29 mouse cellular contexts compared by ENCODE assay signal in genomic region chr5:114423961-114424360, GRCm38 (mm10). TPM values are rescaled to one million over a fixed set of nuclear protein-coding genes. Genes with fewer than 3 reads are reported as not detected.
DNase-seq lines count a peak whose midpoint lies in the region; ATAC-seq and TF ChIP-seq lines count a peak whose summit lies in the region.
"Had no signal": no experiment of that assay in that cellular context is flagged by ENCODE, and none has a peak within 500 bp of the region (broad histone marks: within the 10 kb centered on the region; RNA-seq: fewer than 3 reads in every experiment).

No protein-coding gene starts in this region.

- H3K4me1 ChIP-seq in hindbrain, embryonic 13.5 days (replicated peaks) = peaks cover 27% of the 10 kb centered on the region
- H3K4me1 ChIP-seq in hindbrain, embryonic 12.5 days = peaks cover 5% of the 10 kb centered on the region; the same call in 1 of the 2 replicates
- H3K4me1 ChIP-seq in hindbrain, postnatal 0 days (ENCODE audit: insufficient read depth, low read length) = peaks cover 7% of the 10 kb centered on the region; the same call in 1 of the 2 replicates
- H3K4me1 ChIP-seq: megakaryocyte, embryonic 14.5 days; stomach, embryonic 15.5 days had no signal

- no peak overlapping the region; the same call in 1 of the 2 replicates for H3K9ac ChIP-seq in hindbrain, embryonic 13.5 days
- no peak overlapping the region for H3K9ac ChIP-seq in hindbrain, embryonic 12.5 days
- H3K9ac ChIP-seq in hindbrain, postnatal 0 days (replicated peaks; ENCODE audit: low read length) = no peak overlapping the region
- H3K9ac ChIP-seq: heart, embryonic 12.5 days; limb, embryonic 15.5 days; liver, embryonic 13.5 days; stomach, embryonic 15.5 days had no signal

- H3K27ac ChIP-seq in hindbrain, embryonic 13.5 days = no peak overlapping the region
- H3K27ac ChIP-seq in hindbrain, embryonic 12.5 days = no peak overlapping the region
- no peak overlapping the region for H3K27ac ChIP-seq in hindbrain, postnatal 0 days
- H3K27ac ChIP-seq: gastrocnemius, adult 2 months; heart, adult 2 months; kidney, postnatal 0 days; left cerebral cortex, adult 2 months; limb, embryonic 15.5 days; liver, embryonic 13.5 days; stomach, embryonic 15.5 days had no signal

- no peak overlapping the region for H3K4me2 ChIP-seq in hindbrain, embryonic 13.5 days
- no peak overlapping the region for H3K4me2 ChIP-seq in hindbrain, embryonic 12.5 days (replicated peaks)
- no peak overlapping the region for H3K4me2 ChIP-seq in hindbrain, postnatal 0 days (ENCODE audit: low read depth, low read length)
- H3K4me2 ChIP-seq: heart, embryonic 12.5 days; limb, embryonic 15.5 days; liver, embryonic 13.5 days; stomach, embryonic 15.5 days had no signal

- WGBS in hindbrain, embryonic 13.5 days = 62% methylated on average over 5 of the region's 5 CpGs
- WGBS in hindbrain, embryonic 12.5 days = 65% methylated on average over 5 of the region's 5 CpGs
- WGBS in hindbrain, postnatal 0 days = 32% methylated on average over 5 of the region's 5 CpGs

- H3K9me3 ChIP-seq in hindbrain, embryonic 13.5 days = no peaks in the 10 kb centered on the region
- no peaks in the 10 kb centered on the region for H3K9me3 ChIP-seq in hindbrain, embryonic 12.5 days (replicated peaks)
- H3K9me3 ChIP-seq in hindbrain, postnatal 0 days (ENCODE audit: low read length) = no peaks in the 10 kb centered on the region
- H3K9me3 ChIP-seq: heart, embryonic 12.5 days; limb, embryonic 15.5 days; liver, embryonic 13.5 days; megakaryocyte, embryonic 14.5 days; stomach, embryonic 15.5 days had no signal

- ATAC-seq in hindbrain, embryonic 13.5 days (ENCODE audit: low FRiP score) = 0 out of 2 replicates have a peak, but pooled peaks have one; percentile 25
- no peak for ATAC-seq in hindbrain, embryonic 12.5 days (ENCODE audit: low FRiP score)
- ATAC-seq in hindbrain, postnatal 0 days = no peak
- no peak for ATAC-seq in granulocyte monocyte progenitor cell, adult 5-6 weeks (replicated peaks; ENCODE audit: poor library complexity, severe bottlenecking)
- ATAC-seq: CD4-positive, CD25-positive, alpha-beta regulatory T cell, adult 4 months; forebrain, embryonic 16.5 days; lung, postnatal 0 days had no signal

- H3K36me3 ChIP-seq in hindbrain, embryonic 13.5 days = peaks cover 23% of the 10 kb centered on the region
- H3K36me3 ChIP-seq in hindbrain, embryonic 12.5 days = peaks cover 26% of the 10 kb centered on the region
- H3K36me3 ChIP-seq in hindbrain, postnatal 0 days (ENCODE audit: insufficient read depth, low read length) = peaks cover 19% of the 10 kb centered on the region

- H3K4me3 ChIP-seq in hindbrain, embryonic 13.5 days = no peak overlapping the region
- no peak overlapping the region for H3K4me3 ChIP-seq in hindbrain, embryonic 12.5 days
- H3K4me3 ChIP-seq in hindbrain, postnatal 0 days (ENCODE audit: low read length) = no peak overlapping the region
- H3K4me3 ChIP-seq: gastrocnemius, adult 2 months; heart, adult 2 months; heart, embryonic 12.5 days; left cerebral cortex, adult 2 months; limb, embryonic 15.5 days; liver, embryonic 13.5 days; megakaryocyte, embryonic 14.5 days; stomach, embryonic 15.5 days had no signal

- DNase-seq in left cerebral cortex, postnatal 4 days = peak; percentile 38
- no peak for DNase-seq in left cerebral cortex, postnatal 10 days (ENCODE audit: extremely low spot score in 1 of 2, low spot score in 2 of 2)
- DNase-seq in retina, postnatal 1 day = peak; percentile 27
- DNase-seq in retina, embryonic 14.5 days (ENCODE audit: low spot score) = no peak
- peak; percentile 43 for DNase-seq in hindbrain, postnatal 0 days (ENCODE audit: low spot score)
- DNase-seq: adrenal gland, postnatal 25 days; cerebellum, adult 8-10 months; cerebellum, postnatal 36 days; gastrocnemius, adult 2 months; gastrocnemius, postnatal 36 days; heart, adult 2 months; heart, postnatal 4 days; kidney, adult 18-20 months; kidney, postnatal 4 days; liver, embryonic 13.5 days; lung, adult 18-20 months; lung, postnatal 4 days had no signal

- H3K27me3 ChIP-seq in hindbrain, embryonic 13.5 days = no peaks in the 10 kb centered on the region
- no peaks in the 10 kb centered on the region for H3K27me3 ChIP-seq in hindbrain, embryonic 12.5 days
- H3K27me3 ChIP-seq in hindbrain, postnatal 0 days (ENCODE audit: insufficient read depth, low read length) = no peaks in the 10 kb centered on the region
- H3K27me3 ChIP-seq: heart, embryonic 12.5 days; limb, embryonic 15.5 days; liver, embryonic 13.5 days; stomach, embryonic 15.5 days had no signal

- intact Hi-C loops in left cerebral cortex, postnatal 4 days (cut with DNase I) = no loop called here
- intact Hi-C loops in left cerebral cortex, postnatal 10 days (cut with DNase I) = no loop called here

- TF ChIP-seq CTCF in hindbrain, postnatal 0 days (IDR thresholded peaks at IDR 0.05; ENCODE audit: low read depth) = no peak

RNA-seq across cellular contexts. Expression of gene Mmab, which starts 19.9 kb away (rescaled TPM):
- 23.6 and 25.7 TPM in 2 replicates for polyA plus RNA-seq in hindbrain, embryonic 13.5 days (2015; fragmentation: Nextera tagmentation; extraction: Ambion mirVana)
- polyA plus RNA-seq in hindbrain, embryonic 12.5 days (2016; fragmentation: Nextera tagmentation; extraction: Ambion mirVana) = 27.3 and 31.5 TPM in 2 replicates
- total RNA-seq in left cerebral cortex, postnatal 4 days (2021) = 10 to 100 TPM; 26.8 to 28.8 TPM
- 10 to 100 TPM; 30.9 TPM for total RNA-seq in left cerebral cortex, postnatal 10 days (2021)
- 34.4 and 39.1 TPM in 2 replicates for total RNA-seq in hindbrain, postnatal 0 days (2014; rRNA removed)
- 35.9 and 36.8 TPM in 2 replicates for polyA plus RNA-seq in hindbrain, postnatal 0 days (2015; fragmentation: Nextera tagmentation; extraction: Ambion mirVana)
- 7.2 and 14.4 TPM in 2 replicates for total RNA-seq in granulocyte monocyte progenitor cell, adult 5-6 weeks (2014; fragmentation: Nextera tagmentation)
- total RNA-seq in granulocyte monocyte progenitor cell, adult 5-6 weeks (2017) = 11.0 and 21.3 TPM in 2 replicates

RNA-seq across cellular contexts. Expression of gene Mvk, which starts 20.1 kb away (rescaled TPM):
- 50.0 and 54.0 TPM in 2 replicates for polyA plus RNA-seq in hindbrain, embryonic 13.5 days (2015; fragmentation: Nextera tagmentation; extraction: Ambion mirVana)
- polyA plus RNA-seq in hindbrain, embryonic 12.5 days (2016; fragmentation: Nextera tagmentation; extraction: Ambion mirVana) = 50.6 and 51.2 TPM in 2 replicates
- 10 to 100 TPM; 72.5 to 75.3 TPM for total RNA-seq in left cerebral cortex, postnatal 4 days (2021)
- 10 to 100 TPM; 60.7 to 62.7 TPM for total RNA-seq in left cerebral cortex, postnatal 10 days (2021)
- 143 and 146 TPM in 2 replicates for total RNA-seq in hindbrain, postnatal 0 days (2014; rRNA removed)
- 69.8 and 71.9 TPM in 2 replicates for polyA plus RNA-seq in hindbrain, postnatal 0 days (2015; fragmentation: Nextera tagmentation; extraction: Ambion mirVana)
- total RNA-seq in granulocyte monocyte progenitor cell, adult 5-6 weeks (2014; fragmentation: Nextera tagmentation) = 6.6 and 9.2 TPM in 2 replicates
- total RNA-seq in granulocyte monocyte progenitor cell, adult 5-6 weeks (2017) = 8.2 and 18.0 TPM in 2 replicates

RNA-seq across cellular contexts. Expression of gene Ube3b, which starts 43.6 kb away (rescaled TPM):
- 41.4 and 41.6 TPM in 2 replicates for polyA plus RNA-seq in hindbrain, embryonic 13.5 days (2015; fragmentation: Nextera tagmentation; extraction: Ambion mirVana)
- polyA plus RNA-seq in hindbrain, embryonic 12.5 days (2016; fragmentation: Nextera tagmentation; extraction: Ambion mirVana) = 57.9 and 58.2 TPM in 2 replicates
- 10 to 100 TPM; 67.7 to 68.4 TPM for total RNA-seq in left cerebral cortex, postnatal 4 days (2021)
- 10 to 100 TPM; 71.8 to 79.6 TPM for total RNA-seq in left cerebral cortex, postnatal 10 days (2021)
- 67.5 and 69.9 TPM in 2 replicates for total RNA-seq in hindbrain, postnatal 0 days (2014; rRNA removed)
- polyA plus RNA-seq in hindbrain, postnatal 0 days (2015; fragmentation: Nextera tagmentation; extraction: Ambion mirVana) = 31.1 and 31.4 TPM in 2 replicates
- total RNA-seq in granulocyte monocyte progenitor cell, adult 5-6 weeks (2014; fragmentation: Nextera tagmentation) = 27.6 and 34.3 TPM in 2 replicates
- total RNA-seq in granulocyte monocyte progenitor cell, adult 5-6 weeks (2017) = 13.3 and 16.9 TPM in 2 replicates

RNA-seq across cellular contexts. Expression of gene Kctd10, which starts 43.7 kb away (rescaled TPM):
- polyA plus RNA-seq in hindbrain, embryonic 13.5 days (2015; fragmentation: Nextera tagmentation; extraction: Ambion mirVana) = 77.7 and 86.5 TPM in 2 replicates
- polyA plus RNA-seq in hindbrain, embryonic 12.5 days (2016; fragmentation: Nextera tagmentation; extraction: Ambion mirVana) = 110 and 115 TPM in 2 replicates
- total RNA-seq in left cerebral cortex, postnatal 4 days (2021) = 10 to 100 TPM; 61.6 to 63.0 TPM
- 10 to 100 TPM; 41.9 to 43.0 TPM for total RNA-seq in left cerebral cortex, postnatal 10 days (2021)
- total RNA-seq in hindbrain, postnatal 0 days (2014; rRNA removed) = 43.2 and 43.8 TPM in 2 replicates
- polyA plus RNA-seq in hindbrain, postnatal 0 days (2015; fragmentation: Nextera tagmentation; extraction: Ambion mirVana) = 47.5 and 48.0 TPM in 2 replicates
- total RNA-seq in granulocyte monocyte progenitor cell, adult 5-6 weeks (2014; fragmentation: Nextera tagmentation) = 18.5 and 29.5 TPM in 2 replicates
- total RNA-seq in granulocyte monocyte progenitor cell, adult 5-6 weeks (2017) = 38.2 and 49.8 TPM in 2 replicates

Comparison
In these comparisons a context has a peak if more than half of its experiments do, and no peak if none do; other contexts are left out.
1. DNase-seq: peak in left cerebral cortex, postnatal 4 days (single experiment), retina, postnatal 1 day (single experiment) and hindbrain, postnatal 0 days (single experiment); none in left cerebral cortex, postnatal 10 days (0 of 2) and retina, embryonic 14.5 days (single experiment).